Mouse (Mus musculus): ENCODE measurements at regions not wholly inside any gene's neighbourhood (a gene's known extent, or its start where the extent isn't known, plus 50 kb on each side); places are given as distances from the start of the nearest gene placed in this dataset.

- no peak for DNase-seq (ENCODE audit: low read depth)
These were observed 99.1 kb upstream of the Map4k3 start for GRCm38 (mm10) chr17:80827361-80827760.

GRCm38 (mm10) chr17:80825971-80826730 lies 97.9 kb upstream of the Map4k3 start:
- no peak for DNase-seq (ENCODE audit: low read depth)

GRCm38 (mm10) chr17:80825518-80825901 lies 97.2 kb upstream of the Map4k3 start:
- no peak for DNase-seq (ENCODE audit: low read depth)

GRCm38 (mm10) chr17:80824826-80825517 lies 96.7 kb upstream of the Map4k3 start:
- no peak for DNase-seq (ENCODE audit: low read depth)

GRCm38 (mm10) chr17:80824261-80824660 lies 96.0 kb upstream of the Map4k3 start:
- no peak for DNase-seq (ENCODE audit: low read depth)

DNA sequence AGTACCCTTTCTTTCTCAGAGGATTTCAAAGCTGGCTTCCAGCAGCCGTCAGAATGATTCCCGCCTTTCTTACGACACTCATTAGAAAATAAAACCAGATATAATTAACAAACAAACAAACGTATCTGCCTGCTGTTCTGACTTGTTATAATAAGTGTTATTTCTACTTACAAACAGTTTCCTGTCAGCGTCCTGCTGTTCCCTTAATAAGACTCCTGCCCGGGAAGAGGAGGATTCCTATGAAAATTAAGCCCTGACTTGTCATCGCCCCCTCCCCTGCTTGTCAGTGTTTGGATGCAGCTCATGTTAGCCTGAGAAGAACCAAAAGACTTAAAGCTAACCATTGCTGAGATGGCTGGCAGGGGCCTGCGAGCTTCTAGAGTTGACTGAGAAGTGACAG lies 92.6 kb upstream of the Map4k3 start:
- no peak for DNase-seq (ENCODE audit: low read depth)

DNA sequence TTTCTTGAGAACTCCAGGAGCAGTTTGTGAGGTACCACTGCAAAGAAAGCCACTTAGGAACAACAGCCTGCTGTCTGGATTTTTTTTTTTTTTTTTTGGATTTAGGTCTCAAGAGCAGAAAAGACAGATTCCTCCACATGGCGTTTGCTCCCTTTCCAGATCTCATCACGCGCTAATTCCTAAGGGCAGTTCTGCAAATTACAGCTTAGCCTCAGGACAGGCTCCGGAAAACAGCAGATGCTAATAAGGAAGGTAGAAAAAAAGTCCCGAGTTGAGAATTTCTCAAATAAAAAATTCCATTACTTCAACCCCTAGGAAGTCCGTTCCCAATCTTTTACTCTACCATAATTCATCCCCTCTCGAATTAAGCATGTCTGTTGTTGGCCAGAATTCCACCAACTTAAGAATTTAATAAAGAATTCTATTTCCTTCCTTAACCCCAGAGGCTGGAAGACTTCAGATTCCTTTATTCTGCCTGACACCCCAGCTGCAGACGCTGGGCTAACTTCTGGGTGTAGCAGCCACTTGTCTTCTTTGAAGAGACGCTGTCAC lies 90.3 kb upstream of the Map4k3 start:
- no peak for DNase-seq (ENCODE audit: low read depth)

- DNase-seq (ENCODE audit: low read depth) = no peak
These were observed 87.5 kb upstream of the Map4k3 start for GRCm38 (mm10) chr17:80815747-80816146.

- DNase-seq (ENCODE audit: low read depth) = no peak
These were observed 84.9 kb upstream of the Map4k3 start for GRCm38 (mm10) chr17:80813194-80813593.

GRCm38 (mm10) chr17:80809275-80809674 lies 81.0 kb upstream of the Map4k3 start:
- DNase-seq (ENCODE audit: low read depth) = peak; percentile 34

- no peak for DNase-seq (ENCODE audit: low read depth)
These were observed 79.8 kb upstream of the Map4k3 start for GRCm38 (mm10) chr17:80808069-80808468.

DNA sequence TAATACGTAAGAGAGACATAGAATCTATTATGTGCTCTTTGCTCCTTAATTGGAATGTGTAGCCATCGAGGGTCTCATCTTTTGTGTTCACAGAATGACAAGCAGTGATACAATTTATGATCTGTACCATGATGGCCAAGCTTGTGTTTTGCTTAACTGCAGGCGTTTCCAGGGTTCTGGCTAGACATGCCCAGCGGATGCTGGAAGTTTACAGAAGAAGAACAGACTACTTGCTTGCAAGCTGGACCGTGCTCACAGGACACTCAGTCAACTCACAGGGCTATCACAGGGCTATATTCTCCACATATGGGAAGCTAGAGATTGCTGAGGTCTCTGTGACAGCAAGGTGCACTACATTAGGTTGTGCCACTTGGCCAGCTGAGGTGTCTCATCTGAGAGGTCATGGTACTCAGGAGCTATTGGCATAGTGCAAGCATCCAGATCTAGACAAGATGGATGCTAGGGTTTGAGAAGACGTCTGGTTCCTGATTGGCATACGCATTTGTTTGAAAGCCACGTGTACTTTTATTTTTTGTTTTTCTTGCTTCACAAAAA lies 75.2 kb upstream of the Map4k3 start:
- no peak for DNase-seq (ENCODE audit: low read depth)

GRCm38 (mm10) chr17:80802622-80803021 lies 74.3 kb upstream of the Map4k3 start:
- no peak for DNase-seq (ENCODE audit: low read depth)

DNA sequence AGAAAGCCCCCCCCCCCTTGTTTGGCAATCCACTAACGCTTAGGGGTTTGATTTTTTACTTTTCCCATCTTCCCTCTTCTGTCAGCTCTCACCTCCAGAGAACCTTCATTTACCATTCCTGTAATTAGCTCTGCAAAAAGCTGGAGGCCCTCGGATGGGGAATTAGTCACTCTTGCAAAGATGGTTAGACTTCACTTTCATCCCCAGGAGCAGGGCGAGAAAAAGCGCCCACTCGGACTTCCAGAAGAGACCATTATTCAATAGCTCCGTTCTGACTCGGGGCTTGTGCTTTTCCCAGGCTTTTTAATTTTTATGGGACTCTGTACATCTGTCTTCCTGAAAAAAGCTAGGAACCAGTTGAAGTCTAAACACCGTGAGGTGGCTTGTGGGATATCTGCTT lies 73.7 kb upstream of the Map4k3 start:
- DNase-seq (ENCODE audit: low read depth) = no peak

- no peak for DNase-seq (ENCODE audit: low read depth)
These were observed 73.2 kb upstream of the Map4k3 start for GRCm38 (mm10) chr17:80801451-80801983.

- DNase-seq (ENCODE audit: low read depth) = no peak
These were observed 72.6 kb upstream of the Map4k3 start for GRCm38 (mm10) chr17:80800877-80801276.

- no peak for DNase-seq (ENCODE audit: low read depth)
These were observed 72.2 kb upstream of the Map4k3 start for GRCm38 (mm10) chr17:80800454-80800853.

- DNase-seq (ENCODE audit: low read depth) = no peak
These were observed 70.8 kb upstream of the Map4k3 start for GRCm38 (mm10) chr17:80799061-80799460.

DNA sequence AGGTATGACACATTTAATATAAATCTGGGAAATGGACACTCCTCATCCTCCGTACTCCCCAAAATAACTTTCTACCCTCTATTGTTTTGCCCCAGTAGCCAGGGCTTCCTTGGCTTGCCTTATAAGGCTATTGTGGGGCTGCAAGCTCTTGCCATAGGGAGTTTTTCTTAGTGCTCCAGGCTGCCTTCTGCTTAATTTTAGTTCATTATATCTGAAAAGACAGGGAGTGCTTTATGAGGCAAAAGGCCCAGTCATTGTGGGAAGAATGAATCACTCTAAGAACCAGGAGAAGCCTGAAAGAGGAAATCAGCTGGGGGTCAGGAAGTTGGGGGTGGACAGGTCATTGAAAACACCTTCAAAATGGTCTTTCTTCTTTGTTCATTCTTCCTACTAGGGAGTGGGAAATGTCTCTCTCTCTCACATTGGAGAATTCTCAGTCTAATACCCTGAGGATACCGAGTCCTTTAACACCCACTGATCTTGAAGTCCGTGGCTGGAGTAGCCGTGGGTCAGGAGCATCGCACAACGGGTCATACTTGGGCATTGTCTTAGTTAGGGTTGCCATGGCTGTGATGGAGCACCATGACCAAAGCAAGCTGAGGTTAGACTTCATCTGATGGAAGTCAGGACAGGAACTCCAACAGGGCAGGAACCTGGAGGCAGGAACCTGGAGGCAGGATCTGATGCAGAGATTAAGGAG lies 70.1 kb upstream of the Map4k3 start:
- DNase-seq (ENCODE audit: low read depth) = no peak

GRCm38 (mm10) chr17:80796790-80797189 lies 68.5 kb upstream of the Map4k3 start:
- DNase-seq (ENCODE audit: low read depth) = no peak

DNA sequence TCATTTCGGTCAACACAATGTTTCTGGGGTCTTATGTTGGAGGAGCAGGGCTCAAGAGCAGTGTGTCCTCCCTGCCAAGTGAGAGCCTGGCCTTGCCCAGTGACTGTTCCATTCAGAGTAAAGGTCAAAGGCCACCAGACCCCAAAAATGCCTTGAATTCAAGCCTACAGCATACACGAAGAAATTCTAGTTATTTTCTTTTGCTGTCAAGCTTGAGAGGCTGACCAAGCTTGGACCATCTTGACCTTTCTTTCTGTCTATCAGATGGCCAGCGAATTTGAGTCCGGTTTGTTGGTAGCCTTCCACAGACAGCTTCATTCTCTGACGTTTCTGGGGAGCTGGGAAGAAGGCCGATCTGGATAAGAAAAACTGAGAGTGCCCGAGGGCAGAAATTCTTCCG lies 68.1 kb upstream of the Map4k3 start:
- no peak for DNase-seq (ENCODE audit: low read depth)
